Mouse (Mus musculus) midbrain, embryonic 12.5 days (tissue): ENCODE results near the gene Lefty2. TPM values are rescaled to one million over a fixed set of nuclear protein-coding genes. Genes with fewer than 3 reads are reported as not detected.
"Not testable (repeated sequence)": the region's sequence is repeated elsewhere in the genome, so short reads cannot be mapped to it uniquely, and the experiment has no call there.

Experiments used
- ATAC-seq: fragments of 200-750 bp; cut with Nextera tagmentation; 2 replicates; pipeline ENCODE4 v1.8.0; 2017; ENCODE audit warnings: low read depth, moderate TSS enrichment, moderate library complexity; ENCODE audit not compliant: low FRiP score
- H3K27ac ChIP-seq: fragments of 300-500 bp; sonication (generic); replicated peaks from 2 replicates; pipeline ENCODE4 v1.5.1; 2016; ENCODE audit warnings: mild to moderate bottlenecking
- H3K27me3 ChIP-seq: fragments of 300-500 bp; sonication (generic); 2 replicates; pipeline ENCODE4 v1.6.1; 2016; ENCODE audit warnings: mild to moderate bottlenecking
- H3K36me3 ChIP-seq: fragments of 300-500 bp; sonication (generic); 2 replicates; pipeline ENCODE4 v1.6.1; 2016
- H3K4me1 ChIP-seq: fragments of 300-500 bp; sonication (generic); 2 replicates; pipeline ENCODE4 v1.6.1; 2016
- H3K4me2 ChIP-seq: fragments of 300-500 bp; sonication (generic); replicated peaks from 2 replicates; pipeline ENCODE4 v1.6.1; 2016; ENCODE audit warnings: mild to moderate bottlenecking, moderate library complexity
- H3K4me3 ChIP-seq: fragments of 300-500 bp; sonication (generic); 2 replicates; pipeline ENCODE4 v1.5.1; 2016; ENCODE audit warnings: mild to moderate bottlenecking
- H3K9ac ChIP-seq: fragments of 300-500 bp; sonication (generic); replicated peaks from 2 replicates; pipeline ENCODE4 v1.6.1; 2016; ENCODE audit warnings: mild to moderate bottlenecking, moderate library complexity
- H3K9me3 ChIP-seq: fragments of 300-500 bp; sonication (generic); 2 replicates; pipeline ENCODE4 v1.6.1; 2016; ENCODE audit warnings: mild to moderate bottlenecking
- WGBS: fragments of 180-500 bp; shearing (Covaris S2); methylation state at CpG from one replicate; pipeline ENCODE4 v1.1.7; 2016; 5-methylcytosine and 5-hydroxymethylcytosine counted together
- polyA plus RNA-seq: library from polyadenylated mRNA; unstranded; fragments of >200 nt; fragmentation: Nextera tagmentation; extraction: Ambion mirVana; gene quantifications from 2 replicates; pipeline ENCODE4 v1.2.1, GENCODE M21; 2016

Gene Lefty2
- polyA plus RNA-seq, 1 experiment from 2014 or later = not detected

DNA sequence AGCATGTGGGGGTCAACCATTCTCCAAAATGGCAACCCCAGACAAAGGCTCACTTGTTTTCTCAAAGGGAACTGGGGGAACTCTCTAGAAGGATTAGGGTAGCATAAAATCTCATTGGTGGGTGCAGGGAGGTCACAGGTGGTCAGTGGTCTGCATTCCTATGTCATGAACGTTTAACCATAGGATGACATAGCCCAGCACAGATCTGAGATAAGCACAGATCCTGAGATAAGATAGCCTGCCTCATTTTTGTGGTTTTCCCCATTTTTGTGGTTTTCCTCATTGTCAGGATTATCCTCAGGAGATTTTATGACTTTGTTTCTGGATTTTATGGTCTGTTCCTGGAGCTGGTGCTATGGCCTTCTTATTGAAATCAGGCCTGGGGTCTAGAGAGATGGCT lies 24.1 kb downstream of the Lefty2 start:
- Histone ChIP-seq H3K27ac (no peak overlapping the region), H3K4me1 (peaks cover 3% of the 10 kb centered on the region; the same call in 1 of the 2 replicates), H3K36me3 (no peaks in the 10 kb centered on the region), H3K27me3 (no peaks in the 10 kb centered on the region), H3K4me2 (no peak overlapping the region), H3K4me3 (no peak overlapping the region), H3K9ac (no peak overlapping the region), H3K9me3 (no peaks in the 10 kb centered on the region)
- no peak for ATAC-seq
- 59% methylated on average over 1 of the region's 1 CpGs for WGBS

GRCm38 (mm10) chr1:180919686-180920085 lies 26.8 kb downstream of the Lefty2 start:
- Histone ChIP-seq H3K27ac (no peak overlapping the region), H3K4me1 (peaks cover 3% of the 10 kb centered on the region; the same call in 1 of the 2 replicates), H3K4me2 (no peak overlapping the region), H3K36me3 (no peaks in the 10 kb centered on the region), H3K9me3 (no peaks in the 10 kb centered on the region), H3K27me3 (no peaks in the 10 kb centered on the region), H3K4me3 (no peak overlapping the region), H3K9ac (no peak overlapping the region)
- ATAC-seq = no peak
- 27% methylated on average over 8 of the region's 8 CpGs for WGBS

DNA sequence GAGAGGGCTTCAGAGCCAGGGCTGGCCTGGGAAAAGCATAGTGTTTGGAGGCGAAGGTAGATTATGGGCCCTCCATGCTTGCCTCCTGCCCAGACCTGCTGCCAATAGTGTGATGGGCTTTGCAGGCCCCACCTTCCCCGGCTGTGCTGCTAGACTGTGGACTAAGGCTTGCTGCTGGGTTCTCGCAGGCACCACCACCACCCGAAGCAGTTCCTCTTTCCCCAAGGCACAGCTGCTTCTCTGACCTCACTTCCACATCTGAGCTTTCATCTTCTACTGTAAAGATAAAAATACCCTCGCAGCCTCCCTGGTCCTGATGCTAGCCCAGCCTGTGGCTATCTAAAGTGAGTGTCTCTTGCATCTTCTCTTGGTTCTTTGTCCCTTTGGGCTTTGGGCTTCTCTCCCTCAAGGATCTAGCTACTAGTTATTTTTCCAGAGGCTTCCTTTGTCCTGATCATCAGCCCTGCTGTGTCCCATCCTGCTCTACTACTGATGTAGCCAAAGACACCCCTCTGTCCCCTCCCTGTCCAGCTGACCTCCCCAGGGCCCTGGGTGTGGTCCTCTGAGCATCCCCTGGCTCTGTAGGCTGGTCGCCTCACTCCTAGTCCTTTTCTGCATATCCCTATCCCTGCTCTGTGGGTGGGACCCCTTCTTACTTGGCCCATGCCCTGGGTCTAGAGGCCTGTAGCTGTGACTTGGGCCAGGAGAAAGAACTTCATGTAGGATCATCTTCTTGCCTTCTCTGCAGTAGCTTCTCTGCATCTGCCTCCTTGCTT lies 29.6 kb downstream of the Lefty2 start:
- no peak for ATAC-seq
- no peak overlapping the region for H3K4me2 ChIP-seq
- 82% methylated on average over 6 of the region's 6 CpGs for WGBS
- H3K9me3 ChIP-seq = no peaks in the 10 kb centered on the region
- peaks cover 3% of the 10 kb centered on the region; the same call in 1 of the 2 replicates for H3K4me1 ChIP-seq
- no peaks in the 10 kb centered on the region for H3K36me3 ChIP-seq
- no peaks in the 10 kb centered on the region for H3K27me3 ChIP-seq
- H3K9ac ChIP-seq = no peak overlapping the region
- no peak overlapping the region for H3K27ac ChIP-seq
- no peak overlapping the region for H3K4me3 ChIP-seq

DNA sequence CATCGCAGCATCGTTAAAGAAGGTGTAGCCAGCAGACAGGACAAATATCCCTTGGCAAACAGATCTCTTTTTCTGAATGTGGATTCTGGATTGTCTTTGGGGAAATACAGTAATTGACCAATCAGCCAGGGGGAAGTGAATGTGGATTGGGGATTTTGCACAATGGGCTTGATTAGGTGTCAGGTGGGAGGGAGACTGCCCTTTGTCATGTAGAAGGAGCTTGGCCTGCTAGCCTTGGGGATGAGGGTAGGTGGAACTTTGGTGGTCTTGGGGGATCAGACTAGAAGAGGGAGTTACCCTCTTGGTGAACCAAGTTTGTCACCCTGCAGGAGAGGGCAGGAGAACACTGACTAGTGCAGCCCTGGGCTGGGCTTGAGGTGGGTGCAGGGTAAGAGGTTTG lies 31.8 kb downstream of the Lefty2 start:
- Histone ChIP-seq H3K4me2 (no peak overlapping the region), H3K36me3 (no peaks in the 10 kb centered on the region), H3K27ac (no peak overlapping the region), H3K9me3 (no peaks in the 10 kb centered on the region), H3K4me1 (no peaks in the 10 kb centered on the region), H3K4me3 (no peak overlapping the region), H3K9ac (no peak overlapping the region), H3K27me3 (no peaks in the 10 kb centered on the region)
- 38% methylated on average over 2 of the region's 2 CpGs for WGBS
- no peak for ATAC-seq

DNA sequence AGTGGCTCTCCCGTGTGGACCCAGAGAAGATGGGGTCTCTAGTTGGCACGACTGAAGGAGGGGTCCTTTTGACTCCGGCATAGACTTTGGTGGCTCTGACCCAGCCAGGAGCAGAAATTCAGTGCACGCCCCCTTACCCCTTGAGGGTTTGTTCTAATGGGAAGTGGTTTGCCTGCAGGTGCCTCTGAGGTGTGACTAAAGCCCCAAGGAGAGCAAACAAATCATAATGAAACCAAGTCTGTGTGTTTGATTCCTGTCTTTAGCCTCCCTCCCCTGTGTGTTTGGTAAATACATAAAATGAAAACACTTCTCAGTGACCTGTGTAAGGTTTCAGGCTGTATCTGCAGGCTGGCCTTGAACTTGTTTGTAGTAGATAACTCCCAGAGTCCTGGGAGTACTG lies 33.4 kb downstream of the Lefty2 start:
- H3K27me3 ChIP-seq = no peaks in the 10 kb centered on the region
- H3K9ac ChIP-seq = no peak overlapping the region
- H3K4me3 ChIP-seq = no peak overlapping the region
- H3K4me1 ChIP-seq = no peaks in the 10 kb centered on the region
- whole genome bisulfite sequencing = 84% methylated on average over 4 of the region's 4 CpGs
- no peaks in the 10 kb centered on the region for H3K9me3 ChIP-seq
- no peak overlapping the region for H3K4me2 ChIP-seq
- H3K27ac ChIP-seq = no peak overlapping the region
- ATAC-seq = no peak
- H3K36me3 ChIP-seq = no peaks in the 10 kb centered on the region

DNA sequence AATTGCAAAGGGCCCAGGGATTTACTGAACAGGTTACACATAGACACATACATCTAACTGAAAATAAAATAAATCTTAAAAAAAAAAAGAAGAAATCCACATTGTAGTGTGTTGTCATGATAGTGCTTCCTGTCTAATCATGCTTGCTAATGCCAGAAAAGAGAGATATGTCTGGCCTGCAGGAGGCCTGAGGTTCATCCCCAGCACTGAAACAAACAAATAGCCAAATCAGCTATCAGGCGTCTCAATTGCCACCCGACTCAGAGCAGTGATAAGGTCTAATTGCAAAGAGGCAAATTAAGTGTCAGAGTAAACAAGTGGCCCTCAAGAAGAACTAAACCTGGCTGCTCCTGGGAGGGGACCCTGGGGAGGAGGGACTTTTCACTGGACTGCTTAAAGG lies 36.7 kb downstream of the Lefty2 start:
- WGBS = 84% methylated on average over 2 of the region's 2 CpGs
- Histone ChIP-seq H3K4me1 (peaks cover 4% of the 10 kb centered on the region; the same call in 1 of the 2 replicates), H3K9me3 (no peaks in the 10 kb centered on the region), H3K4me3 (no peak overlapping the region), H3K9ac (no peak overlapping the region), H3K4me2 (no peak overlapping the region), H3K36me3 (no peaks in the 10 kb centered on the region), H3K27ac (no peak overlapping the region), H3K27me3 (peaks cover 18% of the 10 kb centered on the region)
- ATAC-seq = no peak

GRCm38 (mm10) chr1:180931106-180931505 lies 38.2 kb downstream of the Lefty2 start:
- no peaks in the 10 kb centered on the region for H3K36me3 ChIP-seq
- 87% methylated on average over 3 of the region's 3 CpGs for WGBS
- H3K4me1 ChIP-seq = peaks cover 4% of the 10 kb centered on the region; the same call in 1 of the 2 replicates
- H3K4me2 ChIP-seq = no peak overlapping the region
- H3K27ac ChIP-seq = no peak overlapping the region
- H3K4me3 ChIP-seq = no peak overlapping the region
- H3K9ac ChIP-seq = no peak overlapping the region
- H3K9me3 ChIP-seq = no peaks in the 10 kb centered on the region
- no peak for ATAC-seq
- peaks cover 33% of the 10 kb centered on the region for H3K27me3 ChIP-seq

DNA sequence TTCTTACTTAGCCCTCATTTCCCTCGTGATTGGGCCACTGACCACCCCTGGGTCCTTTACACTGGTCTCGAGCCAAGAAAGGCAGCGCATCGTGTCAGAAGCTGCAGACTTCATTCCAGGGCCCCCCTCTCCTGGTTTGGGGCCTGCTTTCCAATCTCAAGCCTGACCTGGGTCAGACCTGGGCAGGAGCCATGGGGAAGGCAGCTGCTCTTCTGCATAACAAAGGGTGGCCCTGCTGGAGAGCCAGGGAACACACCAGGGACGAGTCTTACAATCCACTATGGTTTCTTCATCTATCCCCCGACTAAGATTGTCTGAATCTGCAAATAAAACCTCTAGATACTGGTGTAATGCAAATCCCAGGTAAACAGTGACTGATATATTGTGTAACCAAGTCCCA lies 40.8 kb downstream of the Lefty2 start:
- Histone ChIP-seq H3K9ac (no peak overlapping the region), H3K27me3 (peaks cover 55% of the 10 kb centered on the region), H3K27ac (no peak overlapping the region), H3K4me1 (peaks cover 4% of the 10 kb centered on the region; the same call in 1 of the 2 replicates), H3K4me2 (no peak overlapping the region), H3K36me3 (no peaks in the 10 kb centered on the region), H3K9me3 (no peaks in the 10 kb centered on the region), H3K4me3 (no peak overlapping the region)
- no peak for ATAC-seq
- 15% methylated on average over 6 of the region's 6 CpGs for WGBS

GRCm38 (mm10) chr1:180934467-180935419 lies 41.8 kb downstream of the Lefty2 start, which contains the start of gene Lefty1:
Lefty1 (plus strand) TSS chr1:180935022.
- Histone ChIP-seq H3K36me3 (no peaks in the 10 kb centered on the region), H3K9ac (no peak within 1 kb of the TSS), H3K4me2 (no peak within 1 kb of the TSS), H3K27ac (no peak within 1 kb of the TSS), H3K27me3 (peaks cover 55% of the 10 kb centered on the region), H3K4me3 (no peak within 1 kb of the TSS), H3K4me1 (peaks cover 4% of the 10 kb centered on the region; the same call in 1 of the 2 replicates), H3K9me3 (no peaks in the 10 kb centered on the region)
- ATAC-seq = no peak
- 14% methylated on average over 21 of the region's 21 CpGs for WGBS

DNA sequence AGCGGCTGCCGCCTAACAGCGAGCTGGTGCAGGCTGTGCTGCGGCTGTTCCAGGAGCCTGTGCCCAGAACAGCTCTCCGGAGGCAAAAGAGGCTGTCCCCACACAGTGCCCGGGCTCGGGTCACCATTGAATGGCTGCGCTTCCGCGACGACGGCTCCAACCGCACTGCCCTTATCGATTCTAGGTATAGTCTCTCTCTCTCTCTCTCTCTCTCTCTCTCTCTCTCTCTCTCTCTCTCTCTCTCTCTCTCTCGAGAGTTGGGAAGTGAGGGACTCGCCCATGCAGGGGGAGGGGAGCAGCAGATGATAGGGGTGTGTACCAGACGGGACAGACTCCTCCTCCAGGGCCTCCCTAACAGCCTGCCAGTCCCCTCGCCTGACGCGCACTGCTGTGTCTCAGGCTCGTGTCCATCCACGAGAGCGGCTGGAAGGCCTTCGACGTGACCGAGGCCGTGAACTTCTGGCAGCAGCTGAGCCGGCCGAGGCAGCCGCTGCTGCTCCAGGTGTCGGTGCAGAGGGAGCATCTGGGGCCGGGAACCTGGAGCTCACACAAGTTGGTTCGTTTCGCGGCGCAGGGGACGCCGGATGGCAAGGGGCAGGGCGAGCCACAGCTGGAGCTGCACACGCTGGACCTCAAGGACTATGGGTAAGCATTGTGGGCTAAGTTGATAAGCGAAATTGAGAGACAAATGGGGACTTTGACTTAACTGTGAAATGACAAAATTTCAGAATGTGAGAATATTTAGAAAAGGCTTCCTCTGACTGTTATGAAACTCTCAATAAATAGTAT lies 43.9 kb downstream of the Lefty2 start:
- not testable (repeated sequence) for H3K36me3 ChIP-seq, H3K27ac ChIP-seq, H3K9ac ChIP-seq, H3K9me3 ChIP-seq
- peaks cover 12% of the 10 kb centered on the region; the same call in 1 of the 2 replicates for H3K4me1 ChIP-seq
- H3K27me3 ChIP-seq = peaks cover 75% of the 10 kb centered on the region
- peak overlapping the region; percentile 23 for H3K4me3 ChIP-seq
- WGBS = 2% methylated on average over 40 of the region's 41 CpGs
- ATAC-seq = peak; percentile 62; the same call in 1 of the 2 replicates
- peak overlapping the region; percentile 48 for H3K4me2 ChIP-seq

GRCm38 (mm10) chr1:180937631-180938030 lies 44.7 kb downstream of the Lefty2 start:
- H3K36me3 ChIP-seq, H3K9me3 ChIP-seq, H3K4me3 ChIP-seq, H3K9ac ChIP-seq, H3K27ac ChIP-seq, ATAC-seq, H3K4me2 ChIP-seq: not testable (repeated sequence)
- Histone ChIP-seq H3K4me1 (peaks cover 20% of the 10 kb centered on the region), H3K27me3 (peaks cover 83% of the 10 kb centered on the region)
- WGBS = 12% methylated on average over 13 of the region's 13 CpGs
